Mouse (Mus musculus) midbrain, embryonic 16.5 days (tissue): Measurements from ENCODE around the gene Actr3b. TPM values are rescaled to one million over a fixed set of nuclear protein-coding genes. Genes with fewer than 3 reads are reported as not detected.
"Not testable (repeated sequence)": the region's sequence is repeated elsewhere in the genome, so short reads cannot be mapped to it uniquely, and the experiment has no call there.

Source experiments
- ATAC-seq: fragments of 200-750 bp; cut with Nextera tagmentation; 2 replicates; pipeline ENCODE4 v1.8.0; 2017; ENCODE audit warnings: moderate TSS enrichment
- H3K27ac ChIP-seq: fragments of 300-500 bp; sonication (generic); 2 replicates; pipeline ENCODE4 v1.5.1; 2014; ENCODE audit warnings: mild to moderate bottlenecking, low read length, mixed read lengths
- H3K27me3 ChIP-seq: fragments of 300-500 bp; sonication (generic); 2 replicates; pipeline ENCODE4 v1.6.1; 2014; ENCODE audit warnings: low read depth, low read length, mixed read lengths; ENCODE audit not compliant: control insufficient read depth, insufficient read depth
- H3K36me3 ChIP-seq: fragments of 300-500 bp; sonication (generic); 2 replicates; pipeline ENCODE4 v1.6.1; 2014; ENCODE audit warnings: mild to moderate bottlenecking, low read length, moderate library complexity, mixed read lengths; ENCODE audit not compliant: control insufficient read depth, insufficient read depth
- H3K4me1 ChIP-seq: fragments of 300-500 bp; sonication (generic); 2 replicates; pipeline ENCODE4 v1.6.1; 2014; ENCODE audit warnings: mild to moderate bottlenecking, low read length, mixed read lengths; ENCODE audit not compliant: control insufficient read depth, insufficient read depth
- H3K4me2 ChIP-seq: fragments of 300-500 bp; sonication (generic); 2 replicates; pipeline ENCODE4 v1.6.1; 2014; ENCODE audit warnings: mild to moderate bottlenecking, low read length, mixed read lengths
- H3K4me3 ChIP-seq: fragments of 300-500 bp; sonication (generic); 2 replicates; pipeline ENCODE4 v1.5.1; 2014; ENCODE audit warnings: low read depth, mild to moderate bottlenecking, low read length, moderate library complexity, mixed read lengths
- H3K9ac ChIP-seq: fragments of 300-500 bp; sonication (generic); 2 replicates; pipeline ENCODE4 v1.6.1; 2014; ENCODE audit warnings: low read depth, low read length, mixed read lengths
- H3K9me3 ChIP-seq: fragments of 300-500 bp; sonication (generic); replicated peaks from 2 replicates; pipeline ENCODE4 v1.6.1; 2014; ENCODE audit warnings: mild to moderate bottlenecking, low read length, mixed read lengths; ENCODE audit not compliant: control insufficient read depth, poor library complexity, severe bottlenecking
- WGBS: fragments of 180-500 bp; shearing (Covaris S2); extraction: QIAGEN DNeasy Blood & Tissue Kit; methylation state at CpG from one replicate; pipeline ENCODE4 v1.1.7; 2014; 5-methylcytosine and 5-hydroxymethylcytosine counted together
- polyA plus RNA-seq: library from polyadenylated mRNA; unstranded; fragments of >200 nt; fragmentation: Nextera tagmentation; extraction: Ambion mirVana; gene quantifications from 2 replicates; pipeline ENCODE4 v1.2.1, GENCODE M21; 2015

Gene Actr3b
- polyA plus RNA-seq, 1 experiment from 2014 or later, result 44.5 TPM

- H3K4me3 ChIP-seq, result no peak overlapping the region
- WGBS, result 59% methylated on average over 8 of the region's 8 CpGs
- peaks cover 7% of the 10 kb centered on the region; the same call in 1 of the 2 replicates for H3K4me1 ChIP-seq
- no peak overlapping the region for H3K4me2 ChIP-seq
- H3K9ac ChIP-seq, result peak overlapping the region; percentile 40; the same call in 1 of the 2 replicates
- no peaks in the 10 kb centered on the region for H3K27me3 ChIP-seq
- H3K27ac ChIP-seq, result peak overlapping the region; percentile 60
- ATAC-seq, result no peak
- no peaks in the 10 kb centered on the region for H3K36me3 ChIP-seq
- H3K9me3 ChIP-seq, result no peaks in the 10 kb centered on the region
Observed at GRCm38 (mm10) chr5:25869880-25870279, 110.1 kb downstream of the Actr3b start.

- ATAC-seq, result no peak
- Histone ChIP-seq H3K4me3 (no peak overlapping the region), H3K36me3 (no peaks in the 10 kb centered on the region), H3K4me2 (no peak overlapping the region), H3K9ac (no peak overlapping the region), H3K27me3 (no peaks in the 10 kb centered on the region), H3K9me3 (no peaks in the 10 kb centered on the region), H3K27ac (no peak overlapping the region), H3K4me1 (peaks cover 7% of the 10 kb centered on the region; the same call in 1 of the 2 replicates)
- 55% methylated on average over 3 of the region's 3 CpGs for WGBS
Observed at GRCm38 (mm10) chr5:25870632-25871031, 110.8 kb downstream of the Actr3b start.

GRCm38 (mm10) chr5:25871342-25872023 is 111.7 kb downstream of the Actr3b start:
- no peak overlapping the region for H3K4me2 ChIP-seq
- no peak overlapping the region for H3K4me3 ChIP-seq
- H3K4me1 ChIP-seq, result peaks cover 7% of the 10 kb centered on the region; the same call in 1 of the 2 replicates
- H3K9me3 ChIP-seq, result no peaks in the 10 kb centered on the region
- peak; percentile 72 for ATAC-seq
- H3K9ac ChIP-seq, result no peak overlapping the region
- H3K27me3 ChIP-seq, result no peaks in the 10 kb centered on the region
- H3K36me3 ChIP-seq, result no peaks in the 10 kb centered on the region
- peak overlapping the region; percentile 53 for H3K27ac ChIP-seq
- WGBS, result 63% methylated on average over 12 of the region's 12 CpGs

GRCm38 (mm10) chr5:25873046-25873445 is 113.2 kb downstream of the Actr3b start:
- no peak for ATAC-seq
- Histone ChIP-seq H3K27me3 (no peaks in the 10 kb centered on the region), H3K9me3 (no peaks in the 10 kb centered on the region), H3K4me2 (no peak overlapping the region), H3K36me3 (no peaks in the 10 kb centered on the region), H3K9ac (no peak overlapping the region), H3K4me1 (peaks cover 7% of the 10 kb centered on the region; the same call in 1 of the 2 replicates), H3K4me3 (no peak overlapping the region), H3K27ac (no peak overlapping the region)
- WGBS, result 69% methylated on average over 2 of the region's 2 CpGs

GRCm38 (mm10) chr5:25875927-25876326 is 116.1 kb downstream of the Actr3b start:
- not testable (repeated sequence) for H3K4me2 ChIP-seq, H3K4me3 ChIP-seq, H3K9ac ChIP-seq, H3K9me3 ChIP-seq, H3K4me1 ChIP-seq, H3K27ac ChIP-seq, H3K36me3 ChIP-seq, ATAC-seq, H3K27me3 ChIP-seq

GRCm38 (mm10) chr5:25877281-25877680 is 117.5 kb downstream of the Actr3b start:
- no peaks in the 10 kb centered on the region for H3K27me3 ChIP-seq
- no peaks in the 10 kb centered on the region for H3K4me1 ChIP-seq
- H3K36me3 ChIP-seq, result no peaks in the 10 kb centered on the region
- H3K4me3 ChIP-seq, result no peak overlapping the region
- H3K9ac ChIP-seq, result no peak overlapping the region
- H3K27ac ChIP-seq, result no peak overlapping the region
- no peaks in the 10 kb centered on the region for H3K9me3 ChIP-seq
- H3K4me2 ChIP-seq, result no peak overlapping the region
- 91% methylated on average over 5 of the region's 5 CpGs for WGBS
- no peak for ATAC-seq

- Histone ChIP-seq H3K4me1 (no peaks in the 10 kb centered on the region), H3K4me2 (no peak overlapping the region), H3K27ac (no peak overlapping the region), H3K27me3 (no peaks in the 10 kb centered on the region), H3K9ac (no peak overlapping the region), H3K4me3 (no peak overlapping the region), H3K9me3 (no peaks in the 10 kb centered on the region), H3K36me3 (no peaks in the 10 kb centered on the region)
- ATAC-seq, result no peak
- 76% methylated on average over 3 of the region's 3 CpGs for WGBS
Observed at GRCm38 (mm10) chr5:25877996-25878395, 118.2 kb downstream of the Actr3b start.

- Histone ChIP-seq H3K4me1 (peaks cover 3% of the 10 kb centered on the region; the same call in 1 of the 2 replicates), H3K27me3 (no peaks in the 10 kb centered on the region), H3K9ac (no peak overlapping the region), H3K4me3 (no peak overlapping the region), H3K4me2 (no peak overlapping the region), H3K27ac (no peak overlapping the region), H3K36me3 (no peaks in the 10 kb centered on the region), H3K9me3 (no peaks in the 10 kb centered on the region; the same call in 1 of the 2 replicates)
- no peak for ATAC-seq
- 80% methylated on average over 3 of the region's 3 CpGs for WGBS
Observed at GRCm38 (mm10) chr5:25886708-25887107, 126.9 kb downstream of the Actr3b start.

GRCm38 (mm10) chr5:25889746-25890382 is 130.1 kb downstream of the Actr3b start:
- Histone ChIP-seq H3K36me3 (no peaks in the 10 kb centered on the region), H3K4me1 (peaks cover 3% of the 10 kb centered on the region; the same call in 1 of the 2 replicates), H3K4me3 (no peak overlapping the region), H3K27me3 (no peaks in the 10 kb centered on the region), H3K4me2 (no peak overlapping the region), H3K27ac (no peak overlapping the region), H3K9ac (no peak overlapping the region), H3K9me3 (no peaks in the 10 kb centered on the region; the same call in 1 of the 2 replicates)
- ATAC-seq, result no peak
- WGBS, result 49% methylated on average over 3 of the region's 3 CpGs
